Mouse (Mus musculus) cerebellum, adult 9-10 months (tissue): ENCODE measurements around the gene Pard6b.
"Not testable (repeated sequence)": the region's sequence is repeated elsewhere in the genome, so short reads cannot be mapped to it uniquely, and the experiment has no call there.

Source experiments
- DNase-seq: peaks from one replicate; pipeline ENCODE4 v3.0.0; 2022

Gene Pard6b

DNA sequence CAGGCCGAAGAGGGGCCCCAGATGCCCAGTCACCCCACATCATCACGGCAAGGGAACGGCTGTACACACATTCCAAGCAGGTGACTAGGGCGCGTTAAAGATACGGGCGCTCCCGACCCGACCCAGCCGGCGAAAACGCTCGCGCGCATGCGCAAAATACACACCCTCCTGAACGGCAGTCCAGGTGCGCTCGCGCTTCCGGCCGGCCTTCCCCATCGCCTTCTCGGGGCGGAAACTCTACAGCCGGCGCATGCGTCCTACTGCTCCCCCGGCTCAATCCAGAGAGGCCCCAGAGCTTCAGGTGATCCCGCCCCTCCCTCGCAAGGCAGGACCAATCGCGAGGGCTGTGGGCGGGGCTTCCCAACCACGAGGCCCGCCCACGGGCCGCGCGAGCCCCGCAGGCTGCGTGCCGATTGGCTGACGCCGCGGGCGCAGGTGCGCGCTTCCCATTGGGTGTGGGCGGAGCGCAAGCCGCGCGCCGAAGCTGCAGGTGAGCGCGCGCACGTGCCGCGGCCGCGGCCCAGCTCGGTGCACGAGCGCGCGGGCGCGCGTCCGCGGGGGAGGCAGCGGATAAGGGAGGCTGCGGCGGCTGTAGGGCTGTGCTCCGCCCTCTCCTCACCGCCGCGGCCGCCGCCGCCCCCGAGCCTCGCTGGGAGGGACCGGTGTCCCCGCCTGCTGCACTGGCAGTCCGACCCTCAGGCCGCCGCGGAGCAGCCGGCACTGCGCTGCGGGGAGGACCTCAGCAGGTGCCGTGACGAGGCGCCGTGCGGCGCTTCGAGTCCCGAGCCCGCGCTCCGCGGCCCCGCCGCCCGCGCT lies at the start of gene Pard6b:
Pard6b (plus strand) TSS at position 574 of the 816 bp plus-strand sequence.
- peak; percentile 99 for DNase-seq

DNA sequence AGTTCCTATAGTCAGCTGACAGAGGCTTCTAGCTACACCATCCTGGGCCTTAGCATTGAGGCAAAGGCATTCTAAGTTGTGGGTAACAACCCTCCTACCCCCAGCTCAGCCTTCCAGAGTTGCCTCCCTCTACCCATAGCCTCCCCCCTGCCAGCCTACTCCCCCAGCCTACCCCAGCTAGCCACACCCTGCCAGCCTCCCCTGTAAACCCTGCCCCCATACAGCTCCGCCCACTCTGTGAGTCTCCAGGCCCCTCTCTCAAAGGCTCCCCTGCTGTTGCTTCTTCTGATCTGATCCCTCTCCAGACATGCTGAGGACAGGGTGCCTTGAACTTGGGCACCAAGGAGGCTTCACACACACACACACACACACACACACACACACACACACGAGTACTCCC lies 49.0 kb upstream of the Pard6b start:
- DNase-seq: no peak

DNA sequence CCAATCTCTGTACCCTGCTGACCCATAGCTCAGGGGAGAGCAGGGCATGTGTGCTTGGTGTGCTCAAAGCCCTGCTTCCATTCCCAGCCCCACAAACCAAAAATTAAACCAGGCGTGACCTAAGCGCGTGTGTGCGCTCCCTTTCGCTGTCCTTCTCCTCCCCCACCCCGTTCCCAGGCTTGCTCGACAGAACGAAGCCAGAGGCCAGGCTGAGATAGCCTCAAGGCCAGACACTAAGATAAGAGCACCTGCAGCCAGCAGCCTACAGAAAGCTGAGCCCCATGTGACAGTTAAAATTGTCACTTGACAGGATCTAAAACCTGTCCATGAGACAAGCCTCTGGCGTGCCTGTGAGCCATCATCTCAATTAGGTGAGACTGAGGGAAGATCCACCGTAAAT lies 46.9 kb upstream of the Pard6b start:
- no peak for DNase-seq

DNA sequence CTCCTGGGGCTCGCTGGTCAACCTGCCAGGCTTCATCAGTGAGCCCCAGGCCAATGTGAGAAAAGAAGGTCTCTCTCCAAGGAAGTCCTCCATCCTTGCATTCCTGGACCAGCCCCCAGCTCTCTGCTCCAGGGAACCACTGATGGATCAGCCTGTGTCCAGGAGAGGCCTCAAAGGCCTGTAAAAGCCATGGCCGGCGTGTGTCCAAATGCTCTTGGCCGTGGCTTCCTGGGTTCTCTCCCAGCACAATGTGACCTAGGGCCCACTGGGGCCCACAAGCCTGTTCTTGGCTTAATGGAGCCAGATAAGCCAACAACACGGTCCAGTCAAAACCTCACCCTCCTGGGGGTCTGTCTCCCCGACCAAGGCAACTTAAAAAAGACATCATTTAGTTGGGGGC lies 44.9 kb upstream of the Pard6b start:
- DNase-seq: no peak

DNA sequence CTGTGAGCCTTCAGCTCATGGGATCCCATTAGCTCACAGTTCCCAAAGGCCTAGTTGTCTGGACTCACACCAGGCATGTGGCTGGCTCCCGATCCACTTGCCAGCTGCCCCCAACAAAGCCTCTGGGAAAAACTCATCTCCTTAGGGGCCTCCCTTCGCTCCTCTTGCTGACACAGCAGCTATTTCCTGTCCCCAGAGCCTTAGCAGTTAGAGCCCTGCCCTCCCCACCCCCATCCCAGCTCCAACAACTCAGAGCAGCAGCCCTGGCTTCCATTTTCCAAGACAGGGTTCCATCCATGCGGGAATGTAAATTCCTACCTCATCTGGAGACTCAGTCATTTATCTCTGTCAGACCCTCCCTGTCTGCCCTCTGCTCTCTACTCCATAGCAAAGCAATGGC lies 43.7 kb upstream of the Pard6b start:
- no peak for DNase-seq

DNA sequence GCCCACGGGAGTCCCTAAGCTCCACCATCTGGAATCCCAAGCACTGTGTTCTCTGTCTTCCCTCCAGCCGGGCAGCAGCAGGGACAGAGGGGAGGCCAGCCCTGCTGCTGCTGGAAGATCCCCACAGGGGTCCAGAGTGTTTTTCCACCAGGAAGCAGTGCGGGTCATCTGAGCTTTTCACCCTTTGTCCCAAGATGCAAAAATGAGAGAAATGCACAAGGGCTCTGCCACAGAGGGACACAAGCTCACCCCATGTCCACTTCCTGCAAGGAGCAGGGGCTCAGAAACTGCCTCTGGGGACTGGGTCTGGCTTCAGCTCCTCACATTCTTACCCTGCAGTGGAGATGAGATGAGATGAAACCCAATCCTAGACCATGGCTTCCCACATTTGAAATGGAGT lies 40.1 kb upstream of the Pard6b start:
- no peak for DNase-seq

DNA sequence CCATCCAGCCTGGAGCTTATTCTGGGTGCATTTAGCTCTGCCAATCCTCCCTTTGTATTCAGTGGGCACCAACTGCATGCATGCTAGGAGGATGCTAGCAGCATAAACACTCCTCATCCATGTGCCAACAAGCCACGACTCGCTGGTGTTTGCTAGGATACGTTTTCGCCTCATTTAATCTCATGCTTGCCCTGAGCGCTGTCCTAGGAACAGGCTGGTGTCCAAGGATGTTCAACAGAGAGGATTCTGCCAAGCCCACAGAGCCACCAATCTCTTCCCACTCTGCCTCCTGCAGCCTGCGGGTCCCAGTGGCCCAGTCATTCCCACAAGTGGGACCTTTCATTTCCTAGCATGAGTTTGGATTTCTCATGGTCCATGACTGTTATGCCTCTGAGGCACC lies 38.8 kb upstream of the Pard6b start:
- DNase-seq: peak; percentile 18

DNA sequence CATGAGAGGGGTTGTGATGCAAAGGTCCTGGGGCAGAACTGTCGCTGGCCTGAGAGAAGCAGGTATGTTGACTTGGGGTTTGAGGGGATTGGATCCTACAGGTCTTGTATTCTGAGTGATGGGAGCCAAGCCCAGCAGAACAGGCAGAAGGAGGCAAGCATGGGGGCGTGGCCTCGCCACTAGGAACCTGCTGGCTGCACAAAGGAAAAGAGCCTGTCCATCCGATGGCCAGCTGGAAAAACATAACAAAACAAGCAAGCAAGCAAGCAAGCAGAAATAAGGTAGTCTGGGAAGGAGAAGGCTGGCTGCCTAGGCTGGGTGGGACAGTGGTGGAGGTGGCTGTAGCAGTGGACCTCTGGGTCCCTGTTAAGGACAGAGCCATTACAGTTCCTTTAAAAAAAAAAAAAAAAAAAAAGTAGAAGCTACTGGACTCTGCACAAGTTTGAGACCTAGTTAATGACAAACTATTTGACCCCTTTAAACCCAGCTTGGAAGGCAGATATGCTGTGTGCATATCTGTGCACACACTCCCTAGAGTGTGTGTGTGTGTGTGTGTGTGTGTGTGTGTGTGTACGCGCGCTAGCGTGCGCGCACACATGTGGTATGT lies 36.0 kb upstream of the Pard6b start:
- DNase-seq: no peak

DNA sequence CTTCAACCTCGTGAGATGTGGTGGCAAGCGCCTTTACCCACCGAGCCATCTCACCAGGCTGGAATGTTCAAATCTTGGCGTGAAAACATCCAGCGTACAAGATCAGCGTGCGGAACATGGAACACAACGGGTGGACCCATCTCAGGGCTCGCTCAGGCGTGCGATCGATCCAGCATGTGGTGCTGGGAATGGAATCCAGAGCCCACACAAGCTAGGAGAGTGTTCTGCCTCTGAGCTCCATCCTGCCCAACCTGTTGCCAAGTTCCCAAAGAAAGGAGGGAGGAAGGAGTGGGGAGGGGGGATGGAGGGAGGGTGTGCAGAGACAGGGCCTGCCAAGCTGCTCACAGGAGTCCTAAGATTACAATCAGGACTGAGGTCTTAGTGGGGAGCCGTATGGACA lies 35.4 kb upstream of the Pard6b start:
- DNase-seq: no peak

DNA sequence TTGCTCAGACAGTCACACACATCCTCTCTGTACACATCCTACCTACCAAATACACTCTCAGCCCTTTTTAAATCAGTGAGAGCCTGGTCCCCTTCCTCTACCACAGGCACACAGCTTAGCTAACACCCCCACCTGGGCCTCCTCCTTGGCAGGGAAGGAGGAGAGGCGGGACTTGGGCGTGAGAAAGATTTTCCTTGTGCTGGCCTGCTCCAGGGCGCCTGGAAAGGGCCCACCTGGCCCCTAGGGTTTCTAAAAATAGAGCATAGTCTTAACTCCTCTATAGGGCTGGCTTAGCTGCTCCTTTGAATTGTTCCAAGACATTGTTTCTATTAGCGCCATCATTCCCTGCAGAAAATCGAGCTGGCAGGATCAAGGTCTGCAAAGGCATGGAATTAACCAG lies 35.0 kb upstream of the Pard6b start:
- DNase-seq: no peak

DNA sequence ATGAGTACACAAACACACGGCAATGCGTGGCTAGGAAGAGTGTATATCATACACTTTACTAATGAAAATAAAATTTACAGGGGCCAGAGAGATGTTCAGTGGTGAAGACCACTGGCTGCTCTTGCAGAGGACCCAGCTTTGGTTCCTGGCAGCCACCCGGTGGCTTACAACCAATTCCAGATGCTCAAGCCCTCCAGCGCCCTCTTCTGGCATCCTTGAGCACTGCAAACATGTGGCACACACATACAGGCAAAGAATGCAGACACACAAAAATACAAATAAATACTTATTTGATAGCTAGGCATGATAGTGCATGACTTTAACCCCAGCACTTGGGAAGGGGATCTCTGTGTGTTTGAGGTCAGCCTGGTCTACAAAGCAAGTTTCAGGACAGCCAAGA lies 34.3 kb upstream of the Pard6b start:
- DNase-seq: no peak

DNA sequence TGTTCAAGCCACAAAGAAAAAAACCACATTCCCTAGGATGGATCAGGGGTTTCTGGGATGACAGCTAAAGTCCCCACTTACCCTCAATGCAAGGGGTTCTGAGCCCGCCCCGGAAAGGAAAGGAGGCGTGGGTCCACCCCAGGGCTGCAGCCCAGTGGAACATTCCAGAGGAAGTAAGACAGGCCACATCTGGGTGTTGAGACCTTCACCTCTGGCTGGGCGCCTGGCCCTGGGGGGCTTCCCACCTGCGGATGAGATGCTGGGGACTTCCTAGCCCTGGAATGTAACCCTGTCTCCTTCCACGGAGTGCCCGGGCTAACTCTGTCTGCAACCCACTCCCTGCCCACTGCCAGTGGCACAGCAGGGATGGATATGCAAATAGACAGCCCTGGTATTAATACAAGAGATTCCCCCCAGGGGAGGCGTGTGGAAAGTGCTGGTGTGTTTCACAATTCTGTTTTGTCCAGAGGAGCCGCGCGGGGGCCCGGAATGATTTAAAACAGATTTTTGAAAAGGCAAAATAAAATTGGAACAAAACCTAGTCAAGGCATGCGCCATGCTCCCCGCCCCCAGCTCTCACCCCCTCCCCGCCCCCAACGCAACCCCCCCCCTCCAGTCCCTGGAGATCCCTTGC lies 31.7 kb upstream of the Pard6b start:
- DNase-seq: no peak

DNA sequence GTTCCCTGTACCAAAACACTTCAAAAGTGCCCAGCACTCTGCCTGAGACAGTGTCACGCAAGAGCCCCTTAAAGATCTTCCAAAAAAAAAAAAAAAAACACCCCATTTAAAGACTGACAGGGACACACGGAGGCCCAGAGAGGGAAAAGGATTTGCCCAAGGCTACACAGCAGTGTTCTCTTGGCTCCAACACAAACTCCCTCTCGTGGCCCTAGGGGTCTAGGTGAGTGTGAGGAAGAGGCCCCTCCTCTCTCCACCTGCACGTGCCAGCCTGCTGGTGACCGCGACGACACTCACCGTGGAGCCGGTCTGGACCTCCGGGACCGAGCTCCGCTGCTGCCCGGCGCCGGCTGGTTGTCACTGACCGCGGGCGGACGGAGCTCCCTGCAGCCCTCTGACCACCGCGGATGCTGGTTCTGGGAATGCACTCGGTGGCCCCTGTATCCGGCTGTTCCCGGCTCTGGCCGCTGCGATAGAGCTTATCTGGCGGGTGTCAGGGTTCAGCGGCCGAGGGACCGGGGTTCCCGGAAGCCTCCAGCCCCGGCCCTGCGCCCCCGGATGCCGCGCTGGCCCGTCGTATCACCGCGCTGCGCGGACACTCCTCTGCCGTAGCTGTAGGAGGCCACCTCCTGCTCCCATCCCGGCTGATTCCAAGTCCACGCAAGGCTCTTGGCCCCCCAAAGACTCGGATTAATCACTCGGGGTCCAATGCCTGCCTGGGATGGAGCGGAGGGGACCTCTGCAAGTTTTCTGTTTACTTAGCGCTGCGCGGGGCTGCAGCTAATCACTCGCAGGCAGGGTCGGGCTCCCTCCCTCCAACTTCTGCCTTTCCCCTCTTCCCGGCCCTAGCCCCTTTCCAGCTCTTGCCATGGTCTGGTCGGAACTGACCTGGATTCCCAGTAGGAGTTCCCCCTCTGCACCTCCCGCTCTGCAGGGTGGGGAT lies 30.5 kb upstream of the Pard6b start:
- DNase-seq: no peak

DNA sequence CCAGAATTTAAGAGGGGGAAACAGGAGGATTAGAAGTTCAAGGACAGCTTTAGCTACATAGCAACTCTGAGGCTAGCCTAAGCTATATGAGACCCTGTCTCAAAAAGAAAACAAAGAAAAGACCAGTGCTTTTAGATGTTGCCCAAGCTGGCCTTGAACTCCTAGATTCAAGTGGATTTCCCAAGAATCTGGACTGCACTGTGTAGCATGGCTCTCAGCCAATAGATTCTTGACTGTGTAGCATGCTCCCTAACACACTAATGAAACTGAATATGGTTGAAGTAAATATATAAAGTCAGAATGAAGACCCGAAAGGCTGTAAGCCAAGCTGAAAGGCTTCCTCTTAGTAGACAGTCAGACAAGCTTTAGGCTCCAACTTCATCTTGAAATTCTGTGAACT lies 28.6 kb upstream of the Pard6b start:
- DNase-seq: no peak

DNA sequence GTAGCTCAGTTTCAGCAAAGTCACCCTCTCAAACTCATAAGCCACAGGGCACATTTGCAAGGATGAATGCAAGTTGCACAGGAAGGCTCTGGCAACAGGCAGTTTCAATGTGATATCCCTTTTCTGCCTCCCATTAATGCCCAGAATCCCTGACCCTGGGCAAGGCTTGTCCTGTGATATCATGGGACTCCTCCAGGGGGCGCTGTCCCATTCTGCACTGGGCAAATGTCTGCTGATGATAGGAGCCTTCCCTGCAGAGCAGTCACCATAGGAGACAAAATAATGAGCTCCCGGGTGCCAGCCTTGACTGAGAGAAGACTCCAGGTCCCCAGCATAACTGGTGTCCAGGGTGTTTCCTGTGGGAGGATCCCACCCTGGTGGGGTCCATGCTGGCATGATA lies 28.1 kb upstream of the Pard6b start:
- peak; percentile 21 for DNase-seq

DNA sequence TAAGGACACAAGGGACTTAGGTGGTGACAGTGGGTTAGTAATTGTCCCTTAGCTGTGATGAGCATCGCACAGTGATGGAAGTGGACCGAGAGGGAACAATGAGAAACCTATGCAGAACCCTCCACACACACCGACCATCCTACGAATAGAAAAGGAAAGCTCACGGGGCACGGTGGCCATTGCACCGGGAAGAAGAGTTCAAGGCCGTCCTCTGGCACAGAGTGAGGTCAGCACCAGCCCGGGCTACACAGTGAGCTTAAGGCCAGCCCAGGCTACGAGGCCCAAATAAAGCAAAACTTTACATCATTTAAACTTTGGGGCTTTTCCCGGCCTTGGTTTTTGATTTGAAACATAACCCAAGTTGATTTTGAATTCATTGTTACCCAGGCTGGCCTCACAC lies 26.7 kb upstream of the Pard6b start:
- DNase-seq: no peak

DNA sequence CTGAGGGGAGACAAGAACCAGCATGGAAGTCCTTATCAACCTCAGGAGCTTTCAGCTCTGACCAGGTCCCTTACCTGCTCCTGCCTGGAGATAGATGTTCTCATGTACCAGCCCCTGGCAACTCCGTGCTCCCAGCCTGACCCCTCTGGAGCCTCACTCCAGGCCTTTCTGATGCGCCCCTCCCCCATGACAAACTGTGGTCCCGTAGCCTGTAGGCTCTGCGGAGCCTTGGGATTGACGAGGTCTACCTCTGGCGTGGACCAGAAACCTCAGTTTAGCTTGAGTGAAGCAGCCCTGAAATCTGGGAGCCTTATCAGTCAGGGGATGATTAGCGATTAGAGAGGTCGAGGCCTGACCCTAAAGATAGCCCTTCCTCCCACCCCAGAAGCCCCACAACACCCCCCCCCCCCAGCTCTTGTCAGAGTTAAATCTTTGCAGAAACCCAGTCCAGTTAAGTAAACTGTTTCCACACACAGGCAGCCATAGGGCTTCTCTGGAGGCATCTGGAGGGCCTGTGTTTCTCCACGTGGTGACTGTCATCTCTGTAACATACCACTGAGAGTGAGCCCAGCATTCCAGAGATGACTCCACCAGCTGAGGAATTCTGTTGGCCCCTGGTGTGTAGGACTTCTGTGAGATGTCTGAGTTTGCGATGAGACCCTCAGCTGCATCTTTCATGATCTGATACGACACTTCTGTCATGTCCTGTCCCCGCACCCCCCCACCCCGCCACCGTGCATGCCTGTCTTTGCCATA lies 24.7 kb upstream of the Pard6b start:
- DNase-seq: no peak

DNA sequence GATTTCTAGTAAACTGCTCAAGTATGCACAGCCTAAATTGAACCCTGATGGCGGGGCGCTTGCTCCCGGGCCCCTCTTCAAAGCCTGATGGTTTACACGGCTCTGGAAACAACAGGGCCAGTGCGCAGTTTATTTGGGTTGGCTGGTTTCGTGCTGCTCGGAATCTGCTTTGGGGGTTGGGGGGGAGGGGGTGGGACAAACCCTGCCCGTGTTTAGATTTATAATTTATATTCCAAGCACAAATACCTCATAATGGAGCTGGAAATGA lies 24.2 kb upstream of the Pard6b start:
- DNase-seq: no peak

DNA sequence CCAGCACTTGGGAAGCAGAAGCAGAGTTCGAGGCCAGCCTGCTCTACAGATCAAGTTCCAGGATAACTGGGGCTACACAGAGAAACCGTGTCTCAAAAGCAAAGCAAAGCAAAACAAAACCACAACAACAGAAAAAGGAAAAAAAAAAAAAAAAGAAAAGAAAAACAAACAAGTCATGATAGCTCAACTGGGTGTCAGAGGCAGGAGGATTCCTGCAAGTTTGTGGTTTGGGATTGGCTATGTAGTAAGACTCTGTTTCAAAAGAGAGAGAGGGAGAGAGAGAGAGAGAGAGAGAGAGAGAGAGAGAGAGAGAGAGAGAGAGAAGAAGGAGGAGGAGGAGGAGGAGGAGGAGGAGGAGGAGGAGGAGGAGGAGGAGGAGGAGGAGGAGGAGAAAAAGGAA lies 22.9 kb upstream of the Pard6b start:
- not testable (repeated sequence) for DNase-seq

DNA sequence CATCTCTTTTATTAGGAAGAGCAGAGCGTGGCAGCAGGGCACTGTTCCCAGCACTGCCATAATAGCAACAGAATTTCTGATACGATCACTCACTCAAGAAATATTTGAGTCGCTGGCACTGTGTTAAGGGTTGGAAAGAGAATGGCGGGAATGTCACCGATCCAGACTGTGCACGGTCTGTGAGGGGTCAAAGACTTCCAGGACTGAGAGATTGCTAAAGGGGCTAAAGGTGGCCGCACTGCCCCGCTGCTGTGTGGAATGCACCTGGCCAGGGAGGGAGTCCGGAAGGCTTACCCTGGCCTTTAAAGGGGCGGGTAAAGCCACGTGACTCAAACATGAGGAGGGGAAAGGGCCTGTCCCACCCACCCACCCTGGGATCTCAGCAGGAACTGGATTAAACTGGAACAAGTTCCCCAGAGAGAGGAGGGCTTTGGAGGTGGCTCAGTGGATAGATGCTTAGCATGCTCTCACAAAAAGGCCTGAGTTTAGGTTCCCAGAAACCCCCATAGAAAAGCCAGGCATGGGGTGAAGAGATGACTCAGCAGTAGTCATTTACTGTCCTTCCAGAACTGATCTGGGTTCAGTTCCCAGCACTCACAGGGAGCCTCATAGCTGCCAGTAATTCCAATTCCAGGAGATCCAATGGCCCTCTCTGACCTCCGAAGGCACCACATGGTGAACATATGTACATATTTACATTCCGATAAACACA lies 22.2 kb upstream of the Pard6b start:
- DNase-seq: no peak

DNA sequence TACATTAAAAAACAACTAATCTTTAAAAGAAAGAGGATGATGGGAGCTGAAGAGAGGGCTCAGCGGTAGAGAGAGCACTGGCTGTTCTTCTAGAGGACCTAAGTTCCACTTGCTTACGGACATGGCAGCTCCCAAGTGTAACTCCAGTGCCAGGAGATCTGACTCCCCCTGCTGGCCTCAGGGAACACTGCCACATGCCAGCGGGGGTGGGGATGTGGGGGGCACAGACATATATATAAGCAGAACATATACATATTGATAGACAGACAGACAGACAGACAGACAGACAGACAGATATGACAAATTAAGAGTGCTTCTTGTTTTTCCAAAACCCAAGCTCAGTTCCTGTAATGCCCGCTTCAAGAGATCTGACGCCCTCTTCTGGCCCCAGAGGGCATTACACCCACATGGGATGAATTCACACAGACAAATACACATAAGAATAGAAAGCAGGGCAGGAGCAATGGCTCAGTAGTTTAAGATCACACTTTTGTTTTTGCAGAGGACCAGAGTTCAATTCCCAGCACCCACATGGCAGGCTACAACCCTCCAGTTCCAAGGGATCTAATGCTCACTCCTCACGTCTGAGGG lies 21.5 kb upstream of the Pard6b start:
- no peak for DNase-seq

DNA sequence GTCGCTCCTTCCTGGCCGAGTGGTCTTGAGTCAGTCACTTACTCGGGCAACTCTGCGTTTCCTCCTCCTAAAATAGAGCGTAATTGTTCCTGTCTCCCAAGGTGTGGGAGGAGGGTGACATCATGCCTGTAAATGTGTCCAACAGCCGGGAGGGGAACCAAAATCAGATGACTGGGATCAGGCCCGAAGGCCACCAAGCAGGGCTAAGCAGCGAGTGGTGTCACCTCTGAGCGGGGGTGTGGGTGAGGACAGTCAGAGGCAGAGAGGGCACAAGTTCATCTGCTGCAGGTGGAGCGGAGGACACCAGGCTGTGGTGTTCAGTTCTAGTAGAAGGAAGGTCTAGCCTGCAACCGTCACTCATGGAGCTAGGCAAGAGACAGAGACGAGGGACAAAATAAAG lies 17.1 kb upstream of the Pard6b start:
- no peak for DNase-seq
